Comparison of ENCODE assay signal across 29 mouse cellular contexts in genomic region chr10:43594187-43594586, GRCm38 (mm10). TPM values are rescaled to one million over a fixed set of nuclear protein-coding genes. Genes with fewer than 3 reads are reported as not detected.
DNase-seq lines count a peak whose midpoint lies in the region; ATAC-seq and TF ChIP-seq lines count a peak whose summit lies in the region.
"Had no signal": no experiment of that assay in that cellular context is flagged by ENCODE, and none has a peak within 500 bp of the region (broad histone marks: within the 10 kb centered on the region; RNA-seq: fewer than 3 reads in every experiment).

No protein-coding gene starts in this region.

- TF ChIP-seq EP300 in MEL (IDR thresholded peaks at IDR 0.05; ENCODE audit: low read depth in 1 of 2, low read length in 2 of 2), result peak; percentile 72 to 76; a peak in 3 of 4 replicates
- peak; percentile 83 for TF ChIP-seq EP300 in liver, embryonic 14.5 days (IDR thresholded peaks at IDR 0.05; ENCODE audit: low read depth)
- peak; percentile 85 for TF ChIP-seq EP300 in liver, postnatal 0 days (IDR thresholded peaks at IDR 0.05; ENCODE audit: low read depth)

- H3K4me2 ChIP-seq in liver, embryonic 14.5 days (ENCODE audit: low read depth), result peak overlapping the region; percentile 71
- H3K4me2 ChIP-seq in liver, postnatal 0 days (ENCODE audit: low read depth, low read length), result peak overlapping the region; percentile 63
- H3K4me2 ChIP-seq: embryonic facial prominence, embryonic 13.5 days; heart, embryonic 13.5 days; hindbrain, embryonic 14.5 days had no signal

- no peak for TF ChIP-seq POLR2A in MEL (IDR thresholded peaks at IDR 0.05; ENCODE audit: control insufficient read depth in 1 of 2, insufficient read depth in 1 of 2, low read depth in 1 of 2, low read length in 2 of 2, poor library complexity in 1 of 2)
- no peak for TF ChIP-seq POLR2A in bone marrow, adult 2 months (IDR thresholded peaks at IDR 0.05; ENCODE audit: borderline replicate concordance, control insufficient read depth, low read depth, low read length)

- WGBS in bone marrow, adult 2 months, result 23% methylated on average over 2 of the region's 2 CpGs
- WGBS in liver, embryonic 14.5 days (ENCODE audit: insufficient replicate concordance), result 12% methylated on average over 2 of the region's 2 CpGs
- 40% methylated on average over 2 of the region's 2 CpGs for WGBS in liver, postnatal 0 days (ENCODE audit: insufficient replicate concordance)

- H3K79me2 ChIP-seq in MEL (ENCODE audit: control insufficient read depth, insufficient read depth, low read length, poor library complexity), result no peaks in the 10 kb centered on the region

- H3K9ac ChIP-seq in MEL (ENCODE audit: control insufficient read depth, low read depth, low read length, poor library complexity, severe bottlenecking), result no peak overlapping the region
- peak overlapping the region; percentile 89 for H3K9ac ChIP-seq in liver, embryonic 14.5 days (replicated peaks)
- H3K9ac ChIP-seq in liver, postnatal 0 days (replicated peaks), result peak overlapping the region; percentile 56
- H3K9ac ChIP-seq: embryonic facial prominence, embryonic 13.5 days; forebrain, postnatal 0 days; heart, embryonic 13.5 days; hindbrain, embryonic 14.5 days had no signal

- DNase-seq in MEL (ENCODE audit: low read depth, low spot score), result no peak
- no peak for DNase-seq in liver, embryonic 14.5 days (ENCODE audit: low read depth in 3 of 3, low spot score in 3 of 3)
- no peak for DNase-seq in liver, postnatal 0 days
- no peak for DNase-seq in gastrocnemius, postnatal 10 days
- no peak for DNase-seq in Muller cell, postnatal 12 days (ENCODE audit: inconsistent ontology term)
- DNase-seq in thymus, postnatal 4 days, result no peak
- DNase-seq: adrenal gland, postnatal 14 days; cerebellum, adult 11-12 months; cerebellum, adult 8-10 months; cerebellum, postnatal 10 days; cerebellum, postnatal 36 days; embryo, embryonic 11 days; forebrain, postnatal 0 days; gastrocnemius, adult 2 months; gastrocnemius, postnatal 25 days; heart, adult 18-20 months; heart, postnatal 14 days; heart, postnatal 4 days had no signal

- 0 out of 2 replicates have a peak overlapping the region, but pooled peaks have one; percentile 3 for H3K27ac ChIP-seq in MEL (ENCODE audit: control insufficient read depth, low read depth, low read length)
- no peak overlapping the region for H3K27ac ChIP-seq in bone marrow, adult 2 months (ENCODE audit: control insufficient read depth, insufficient read depth, low read depth, low read length, poor library complexity)
- H3K27ac ChIP-seq in liver, embryonic 14.5 days, result peak overlapping the region; percentile 96
- H3K27ac ChIP-seq in liver, postnatal 0 days (ENCODE audit: low read depth), result peak overlapping the region; percentile 74
- H3K27ac ChIP-seq: embryonic facial prominence, embryonic 10.5 days; embryonic facial prominence, embryonic 13.5 days; gastrocnemius, adult 2 months; heart, embryonic 10.5 days; heart, embryonic 13.5 days; hindbrain, embryonic 14.5 days; hindbrain, postnatal 0 days had no signal

- TF ChIP-seq RAD21 in MEL (IDR thresholded peaks at IDR 0.05; ENCODE audit: low read depth, low read length), result no peak

- H3K36me3 ChIP-seq in MEL (ENCODE audit: control insufficient read depth in 1 of 2, insufficient read depth in 2 of 2, low read length in 2 of 2), result peaks cover 0 to 25% of the 10 kb centered on the region in 2 experiments; a peak in 2 of 4 replicates
- peaks cover 4% of the 10 kb centered on the region; the same call in 1 of the 2 replicates for H3K36me3 ChIP-seq in liver, embryonic 14.5 days (replicated peaks; ENCODE audit: control insufficient read depth, insufficient read depth, low read depth)
- no peaks in the 10 kb centered on the region for H3K36me3 ChIP-seq in liver, postnatal 0 days (replicated peaks; ENCODE audit: insufficient read depth, low read length)
- H3K36me3 ChIP-seq: embryonic facial prominence, embryonic 10.5 days; embryonic facial prominence, embryonic 13.5 days; heart, embryonic 10.5 days; heart, embryonic 13.5 days had no signal

- H3K9me3 ChIP-seq in MEL (replicated peaks; ENCODE audit: insufficient read depth, low read length), result no peaks in the 10 kb centered on the region
- no peaks in the 10 kb centered on the region for H3K9me3 ChIP-seq in liver, embryonic 14.5 days (ENCODE audit: control insufficient read depth, low read length)
- H3K9me3 ChIP-seq in liver, postnatal 0 days (ENCODE audit: low read length), result no peaks in the 10 kb centered on the region
- H3K9me3 ChIP-seq: embryonic facial prominence, embryonic 10.5 days; embryonic facial prominence, embryonic 13.5 days; heart, embryonic 10.5 days; heart, embryonic 13.5 days had no signal

- no peak overlapping the region for H3K4me3 ChIP-seq in MEL (ENCODE audit: control insufficient read depth in 1 of 2, insufficient read depth in 1 of 2, low read depth in 2 of 2, low read length in 2 of 2)
- peak overlapping the region; percentile 24 for H3K4me3 ChIP-seq in bone marrow, adult 2 months (replicated peaks; ENCODE audit: control insufficient read depth, low read depth, low read length)
- peak overlapping the region; percentile 64 to 88 for H3K4me3 ChIP-seq in liver, embryonic 14.5 days (ENCODE audit: insufficient read depth in 1 of 2, low read depth in 2 of 2, low read length in 2 of 2)
- H3K4me3 ChIP-seq in liver, postnatal 0 days (ENCODE audit: low read depth, low read length), result peak overlapping the region; percentile 44
- H3K4me3 ChIP-seq: embryonic facial prominence, embryonic 10.5 days; embryonic facial prominence, embryonic 13.5 days; gastrocnemius, adult 2 months; heart, embryonic 10.5 days; heart, embryonic 13.5 days had no signal

- H3K27me3 ChIP-seq in MEL (ENCODE audit: control insufficient read depth in 1 of 2, insufficient read depth in 2 of 2, low read length in 2 of 2), result no peaks in the 10 kb centered on the region
- H3K27me3 ChIP-seq in liver, embryonic 14.5 days (ENCODE audit: control insufficient read depth, insufficient read depth, low read length), result no peaks in the 10 kb centered on the region
- no peaks in the 10 kb centered on the region for H3K27me3 ChIP-seq in liver, postnatal 0 days (ENCODE audit: insufficient read depth, low read length)
- H3K27me3 ChIP-seq: embryonic facial prominence, embryonic 13.5 days; heart, embryonic 13.5 days; Patski had no signal

- ATAC-seq in liver, embryonic 14.5 days (ENCODE audit: insufficient read depth), result no peak
- ATAC-seq in liver, postnatal 0 days, result no peak
- ATAC-seq: CD4-positive, CD25-positive, alpha-beta regulatory T cell, adult 4 months; forebrain, embryonic 14.5 days; forebrain, postnatal 0 days; hindbrain, postnatal 0 days; inflammation-experienced regulatory T-cells, adult 6 months; Patski had no signal

- TF ChIP-seq CTCF in MEL (IDR thresholded peaks at IDR 0.05 in 2 of 3, conservative IDR thresholded peaks at IDR 0.05 in 1 of 3; ENCODE audit: control insufficient read depth in 1 of 3, insufficient read depth in 1 of 3, low read depth in 2 of 3, low read length in 3 of 3, poor library complexity in 1 of 3, severe bottlenecking in 1 of 3), result no peak
- TF ChIP-seq CTCF in bone marrow, adult 2 months (IDR thresholded peaks at IDR 0.05; ENCODE audit: control insufficient read depth, insufficient read depth, low read length), result no peak
- TF ChIP-seq CTCF in liver, embryonic 14.5 days (IDR thresholded peaks at IDR 0.05; ENCODE audit: low read depth), result no peak
- no peak for TF ChIP-seq CTCF in liver, postnatal 0 days (IDR thresholded peaks at IDR 0.05; ENCODE audit: low read depth)

- H3K4me1 ChIP-seq in MEL (ENCODE audit: control insufficient read depth in 1 of 2, insufficient read depth in 2 of 2, low read length in 2 of 2), result peaks cover 14 to 43% of the 10 kb centered on the region in 2 experiments
- peaks cover 20% of the 10 kb centered on the region for H3K4me1 ChIP-seq in bone marrow, adult 2 months (ENCODE audit: control insufficient read depth, insufficient read depth, low read length)
- peaks cover 69 to 71% of the 10 kb centered on the region in 2 experiments for H3K4me1 ChIP-seq in liver, embryonic 14.5 days (replicated peaks; ENCODE audit: control insufficient read depth in 2 of 2, insufficient read depth in 2 of 2, low read length in 1 of 2)
- H3K4me1 ChIP-seq in liver, postnatal 0 days (ENCODE audit: insufficient read depth), result peaks cover 37% of the 10 kb centered on the region

TF ChIP-seq in MEL, 35 proteins besides CTCF, POLR2A, EP300 and RAD21 (continues in another document):
- TF ChIP-seq NRF1 (IDR thresholded peaks at IDR 0.05; ENCODE audit: insufficient read depth, low read depth, low read length, poor library complexity, severe bottlenecking) (no peak), GABPA (IDR thresholded peaks at IDR 0.05; ENCODE audit: low read depth, low read length) (no peak), TAL1 (IDR thresholded peaks at IDR 0.05; ENCODE audit: low read length) (no peak), CHD2 (IDR thresholded peaks at IDR 0.05; ENCODE audit: low read length) (no peak), TCF12 (IDR thresholded peaks at IDR 0.05; ENCODE audit: low read depth, low read length) (peak; percentile 75), SIN3A (IDR thresholded peaks at IDR 0.05; ENCODE audit: low read length) (0 out of 2 replicates have a peak, but pooled peaks have one; percentile 18), E2F4 (IDR thresholded peaks at IDR 0.05; ENCODE audit: borderline replicate concordance, low read depth, low read length) (no peak), MXI1 (IDR thresholded peaks at IDR 0.05; ENCODE audit: low read depth, low read length) (no peak)

RNA-seq across cellular contexts. Expression of gene Cd24a, which starts 16.1 kb away (rescaled TPM):
- 96.6 and 119 TPM in 2 replicates for total RNA-seq in MEL (2012; rRNA removed)
- 100 to 1,000 TPM in 1 of 2 experiments, not detected in 1; 181 TPM for polyA plus RNA-seq in MEL (2012; ENCODE audit: insufficient read depth in 1 of 2, insufficient read length in 2 of 2, low read depth in 1 of 2, low replicate concordance in 2 of 2, missing spikeins in 1 of 2)
- polyA plus RNA-seq in bone marrow, adult 2 months (2011; ENCODE audit: insufficient read depth, insufficient read length, low replicate concordance, missing spikeins), result 790 and 1,396 TPM in 2 replicates
- polyA plus RNA-seq in liver, embryonic 14.5 days (2012; rRNA removed), result 977 and 1,014 TPM in 2 replicates
- 1,175 and 1,210 TPM in 2 replicates for polyA plus RNA-seq in liver, embryonic 14.5 days (2014; fragmentation: Nextera tagmentation; extraction: Ambion mirVana)
- polyA plus RNA-seq in liver, postnatal 0 days (2015; fragmentation: Nextera tagmentation; extraction: Ambion mirVana), result 449 and 461 TPM in 2 replicates
- 10 to 100 TPM; 40.0 to 67.0 TPM for total RNA-seq in gastrocnemius, postnatal 10 days (2021)

RNA-seq across cellular contexts. Expression of gene 1700021F05Rik, which starts 53.4 kb away (rescaled TPM):
- 62.3 and 66.5 TPM in 2 replicates for total RNA-seq in MEL (2012; rRNA removed)
- 10 to 100 TPM in 1 of 2 experiments, not detected in 1; 93.8 TPM for polyA plus RNA-seq in MEL (2012; ENCODE audit: insufficient read depth in 1 of 2, insufficient read length in 2 of 2, low read depth in 1 of 2, low replicate concordance in 2 of 2, missing spikeins in 1 of 2)
- polyA plus RNA-seq in bone marrow, adult 2 months (2011; ENCODE audit: insufficient read depth, insufficient read length, low replicate concordance, missing spikeins), result 28.8 and 56.2 TPM in 2 replicates
- 5.2 and 11.6 TPM in 2 replicates for polyA plus RNA-seq in liver, embryonic 14.5 days (2012; rRNA removed)
- polyA plus RNA-seq in liver, embryonic 14.5 days (2014; fragmentation: Nextera tagmentation; extraction: Ambion mirVana), result 30.7 TPM in 2 replicates
- 31.2 and 32.5 TPM in 2 replicates for polyA plus RNA-seq in liver, postnatal 0 days (2015; fragmentation: Nextera tagmentation; extraction: Ambion mirVana)
- 10 to 100 TPM; 91.5 to 98.3 TPM for total RNA-seq in gastrocnemius, postnatal 10 days (2021)

Comparison
In these comparisons a context has a peak if more than half of its experiments do, and no peak if none do; other contexts are left out.
1. H3K4me3 ChIP-seq: peak in bone marrow, adult 2 months (single experiment), liver, embryonic 14.5 days (2 of 2) and liver, postnatal 0 days (single experiment); none in MEL (0 of 2).